In genomic region chr14:52021568-52022212, GRCm38 (mm10) we compare ENCODE assay signal across 1 mouse cellular context.
A peak's percentile ranks its signal among the peaks of the same experiment; 100 is the strongest.
TF ChIP-seq lines count a peak whose summit lies in the region.

No protein-coding gene starts in this region.

TF ChIP-seq in CH12.LX, 34 proteins besides CTCF, POLR2A, EP300 and RAD21 (continued from another document):
- TF ChIP-seq JUND (conservative IDR thresholded peaks at IDR 0.05; ENCODE audit: low read depth, low read length) (peak; percentile 40), NRF1 (IDR thresholded peaks at IDR 0.05; ENCODE audit: low read depth, low read length) (no peak), MAX (IDR thresholded peaks at IDR 0.05; ENCODE audit: low read length) (no peak), ZKSCAN1 (IDR thresholded peaks at IDR 0.05; ENCODE audit: borderline replicate concordance, low read depth, low read length) (no peak), TCF12 (IDR thresholded peaks at IDR 0.05; ENCODE audit: low read depth, low read length) (0 out of 2 replicates have a peak, but pooled peaks have one; percentile 51), ZNF384 (IDR thresholded peaks at IDR 0.05; ENCODE audit: low read depth, low read length) (no peak), UBTF (IDR thresholded peaks at IDR 0.05; ENCODE audit: low read depth, low read length) (no peak), MAFK (IDR thresholded peaks at IDR 0.05; ENCODE audit: insufficient replicate concordance, low read length) (peak; percentile 38; the same call in 1 of the 2 replicates), USF2 (conservative IDR thresholded peaks at IDR 0.05; ENCODE audit: low read depth, low read length) (no peak), PAX5 (IDR thresholded peaks at IDR 0.05; ENCODE audit: low read length) (no peak), CHD1 (IDR thresholded peaks at IDR 0.05; ENCODE audit: low read depth, low read length) (no peak; the same call in 1 of the 2 replicates), ELF1 (IDR thresholded peaks at IDR 0.05; ENCODE audit: low read depth, low read length) (no peak), MAZ (IDR thresholded peaks at IDR 0.05; ENCODE audit: low read depth, low read length) (peak; percentile 67; the same call in 1 of the 2 replicates), SMC3 (IDR thresholded peaks at IDR 0.05; ENCODE audit: low read depth, low read length) (no peak), ZMIZ1 (IDR thresholded peaks at IDR 0.05; ENCODE audit: low read depth, low read length) (peak; percentile 45; the same call in 1 of the 2 replicates), IRF4 (IDR thresholded peaks at IDR 0.05; ENCODE audit: low read depth, low read length) (0 out of 2 replicates have a peak, but pooled peaks have one; percentile 5), KAT2A (IDR thresholded peaks at IDR 0.05; ENCODE audit: insufficient replicate concordance, low read length) (0 out of 2 replicates have a peak, but pooled peaks have one; percentile 23), RCOR1 (conservative IDR thresholded peaks at IDR 0.05; ENCODE audit: low read depth, low read length) (no peak), MYC (IDR thresholded peaks at IDR 0.05; ENCODE audit: low read depth, low read length) (peak; percentile 54; the same call in 1 of the 2 replicates), JUN (IDR thresholded peaks at IDR 0.05; ENCODE audit: insufficient read depth, low read depth, low read length) (peak; percentile 51), MEF2A (IDR thresholded peaks at IDR 0.05; ENCODE audit: borderline replicate concordance, low read depth, low read length) (peak; percentile 82), SIN3A (IDR thresholded peaks at IDR 0.05; ENCODE audit: low read length) (peak; percentile 43; the same call in 1 of the 2 replicates), GABPA (IDR thresholded peaks at IDR 0.05; ENCODE audit: insufficient replicate concordance, low read depth, low read length) (no peak), TBP (conservative IDR thresholded peaks at IDR 0.05; ENCODE audit: low read depth, low read length) (0 out of 2 replicates have a peak, but pooled peaks have one; percentile 37), BHLHE40 (IDR thresholded peaks at IDR 0.05; ENCODE audit: low read depth, low read length) (peak; percentile 25; the same call in 1 of the 2 replicates), NELFE (IDR thresholded peaks at IDR 0.05; ENCODE audit: low read depth, low read length) (no peak; the same call in 1 of the 2 replicates), E2F4 (IDR thresholded peaks at IDR 0.05; ENCODE audit: insufficient replicate concordance, low read depth, low read length) (no peak), CHD2 (IDR thresholded peaks at IDR 0.05; ENCODE audit: low read length) (no peak; the same call in 1 of the 2 replicates), ETS1 (conservative IDR thresholded peaks at IDR 0.05; ENCODE audit: low read depth, low read length) (peak; percentile 65; the same call in 1 of the 2 replicates), USF1 (IDR thresholded peaks at IDR 0.05; ENCODE audit: low read depth, low read length) (no peak), MXI1 (IDR thresholded peaks at IDR 0.05; ENCODE audit: low read depth, low read length) (peak; percentile 41; the same call in 1 of the 2 replicates), HCFC1 (IDR thresholded peaks at IDR 0.05; ENCODE audit: low read depth, low read length) (no peak)
